Mouse (Mus musculus) hematopoietic stem cell, adult 5-6 weeks (primary cell): ENCODE measurements at regions not wholly inside any gene's neighbourhood (a gene's known extent, or its start where the extent isn't known, plus 50 kb on each side); places are given as distances from the start of the nearest gene placed in this dataset.

Experiments used
- ATAC-seq, 2 experiments: fragments of 125-278 bp in 1 of 2; replicated peaks in 1 of 2; 2 replicates each; pipeline ENCODE4 v1.8.0; 2016 to 2017; ENCODE audit warnings: inconsistent platforms in 2 of 2, mild to moderate bottlenecking in 2 of 2, moderate number of reproducible peaks in 2 of 2, low read depth in 1 of 2, moderate TSS enrichment in 1 of 2; ENCODE audit not compliant: low FRiP score in 2 of 2, poor library complexity in 2 of 2, severe bottlenecking in 2 of 2, insufficient read depth in 1 of 2, low TSS enrichment in 1 of 2

GRCm38 (mm10) chr7:124777822-124778221 lies 666.7 kb upstream of the Kdm8 start:
- no peak for ATAC-seq

- ATAC-seq, result no peak
These were observed 661.7 kb upstream of the Kdm8 start for GRCm38 (mm10) chr7:124782816-124783215.

GRCm38 (mm10) chr7:124784995-124785394 lies 659.5 kb upstream of the Kdm8 start:
- no peak for ATAC-seq

- no peak for ATAC-seq
These were observed 658.6 kb upstream of the Kdm8 start for GRCm38 (mm10) chr7:124785896-124786295.

GRCm38 (mm10) chr7:124788781-124789180 lies 655.7 kb upstream of the Kdm8 start:
- no peak for ATAC-seq

- ATAC-seq, result no peak
These were observed 641.4 kb upstream of the Kdm8 start for GRCm38 (mm10) chr7:124803101-124803500.

- no peak for ATAC-seq
These were observed 609.8 kb upstream of the Kdm8 start for GRCm38 (mm10) chr7:124834692-124835091.

GRCm38 (mm10) chr7:124836531-124836930 lies 607.9 kb upstream of the Kdm8 start:
- ATAC-seq, result no peak

- no peak for ATAC-seq
These were observed 589.4 kb upstream of the Kdm8 start for GRCm38 (mm10) chr7:124855056-124855455.

- ATAC-seq, result no peak
These were observed 587.4 kb upstream of the Kdm8 start for GRCm38 (mm10) chr7:124857106-124857505.

- ATAC-seq, result no peak
These were observed 583.1 kb upstream of the Kdm8 start for GRCm38 (mm10) chr7:124861397-124861796.

- ATAC-seq, result no peak
These were observed 576.3 kb upstream of the Kdm8 start for GRCm38 (mm10) chr7:124868133-124868603.

- no peak for ATAC-seq
These were observed 575.9 kb upstream of the Kdm8 start for GRCm38 (mm10) chr7:124868621-124869020.

- ATAC-seq, result no peak
These were observed 563.7 kb upstream of the Kdm8 start for GRCm38 (mm10) chr7:124880771-124881170.

GRCm38 (mm10) chr7:124907233-124907632 lies 537.2 kb upstream of the Kdm8 start:
- ATAC-seq, result no peak

GRCm38 (mm10) chr7:124907662-124908296 lies 536.7 kb upstream of the Kdm8 start:
- ATAC-seq, result no peak

GRCm38 (mm10) chr7:124914061-124914460 lies 530.4 kb upstream of the Kdm8 start:
- ATAC-seq, result no peak

GRCm38 (mm10) chr7:124914479-124914878 lies 530.0 kb upstream of the Kdm8 start:
- ATAC-seq, result no peak

- ATAC-seq, result no peak
These were observed 529.5 kb upstream of the Kdm8 start for GRCm38 (mm10) chr7:124914972-124915371.
